Mouse (Mus musculus) megakaryocyte-erythroid progenitor cell, adult 5-6 weeks (primary cell): ENCODE measurements around the gene Asb10. TPM values are rescaled to one million over a fixed set of nuclear protein-coding genes. Genes with fewer than 3 reads are reported as not detected.

Experiments
- ATAC-seq: replicated peaks from 2 replicates; pipeline ENCODE4 v1.8.0; 2016; ENCODE audit warnings: mild to moderate bottlenecking, inconsistent platforms; ENCODE audit not compliant: severe bottlenecking, poor library complexity, low FRiP score, low TSS enrichment
- total RNA-seq, 2 experiments: library from RNA; stranded (forward) in 1 of 2; stranded (reverse) in 1 of 2; fragments of 200-1000, 215-1000 nt in 1 of 2; fragments of >200 nt in 1 of 2; fragmentation: Nextera tagmentation in 1 of 2; gene quantifications; 2 replicates each; pipeline ENCODE4 v1.2.3; 2014 to 2017

The Asb10 gene
- total RNA-seq, 2 experiments from 2014 or later = not detected

- ATAC-seq = no peak
Measured at GRCm38 (mm10) chr5:24539571-24540296, 1.0 kb downstream of the Asb10 start.

- 0 out of 2 replicates have a peak, but pooled peaks have one; percentile 15 for ATAC-seq
Measured at GRCm38 (mm10) chr5:24537618-24538017, 3.2 kb downstream of the Asb10 start.

- ATAC-seq = no peak
Measured at GRCm38 (mm10) chr5:24536511-24536910, 4.3 kb downstream of the Asb10 start.

GRCm38 (mm10) chr5:24535731-24536130 is 5.0 kb downstream of the Asb10 start:
- ATAC-seq = no peak

- ATAC-seq = no peak
Measured at GRCm38 (mm10) chr5:24534292-24534691, 6.5 kb downstream of the Asb10 start.

GRCm38 (mm10) chr5:24533391-24533790 is 7.4 kb downstream of the Asb10 start:
- no peak for ATAC-seq

GRCm38 (mm10) chr5:24530042-24530689 is 10.6 kb downstream of the Asb10 start:
- ATAC-seq = peak; percentile 94

- ATAC-seq = no peak
Measured at GRCm38 (mm10) chr5:24527780-24528179, 13.0 kb downstream of the Asb10 start.

- no peak for ATAC-seq
Measured at GRCm38 (mm10) chr5:24526889-24527230, 13.9 kb downstream of the Asb10 start, which contains the start of gene Gbx1. TSS of gene Gbx1 (minus strand) at chr5:24527202.

GRCm38 (mm10) chr5:24526190-24526888 is 14.4 kb downstream of the Asb10 start:
- no peak for ATAC-seq

GRCm38 (mm10) chr5:24525360-24526189 is 15.2 kb downstream of the Asb10 start:
- ATAC-seq = no peak

GRCm38 (mm10) chr5:24524522-24524921 is 16.3 kb downstream of the Asb10 start:
- ATAC-seq = peak; percentile 61; the same call in 1 of the 2 replicates

- no peak for ATAC-seq
Measured at GRCm38 (mm10) chr5:24523806-24524205, 17.0 kb downstream of the Asb10 start.

- no peak for ATAC-seq
Measured at GRCm38 (mm10) chr5:24521366-24521765, 19.4 kb downstream of the Asb10 start.

- no peak for ATAC-seq
Measured at GRCm38 (mm10) chr5:24512271-24512670, 28.5 kb downstream of the Asb10 start.

- ATAC-seq = peak; percentile 38; the same call in 1 of the 2 replicates
Measured at GRCm38 (mm10) chr5:24510635-24511034, 30.1 kb downstream of the Asb10 start.

GRCm38 (mm10) chr5:24508406-24508805 is 32.4 kb downstream of the Asb10 start:
- no peak for ATAC-seq

GRCm38 (mm10) chr5:24505513-24505912 is 35.3 kb downstream of the Asb10 start:
- ATAC-seq = peak; percentile 59; the same call in 1 of the 2 replicates

GRCm38 (mm10) chr5:24502786-24503185 is 38.0 kb downstream of the Asb10 start:
- no peak for ATAC-seq
